Mouse (Mus musculus) forebrain, embryonic 14.5 days (tissue): Measurements from ENCODE around the gene Fbxw4. TPM values are rescaled to one million over a fixed set of nuclear protein-coding genes. Genes with fewer than 3 reads are reported as not detected.

ENCODE experiments used
- ATAC-seq: fragments of 200-750 bp; cut with Nextera tagmentation; 2 replicates; pipeline ENCODE4 v1.8.0; 2017; ENCODE audit warnings: mild to moderate bottlenecking, moderate library complexity
- DNase-seq: peaks from one replicate; pipeline ENCODE4 v3.0.0-alpha.2; 2015; ENCODE audit warnings: low spot score
- H3K27ac ChIP-seq: fragments of 300-500 bp; sonication (generic); 2 replicates; pipeline ENCODE4 v1.5.1; 2014; ENCODE audit warnings: low read depth, mild to moderate bottlenecking, control low read depth, low read length, moderate library complexity
- H3K27me3 ChIP-seq: fragments of 300-500 bp; sonication (generic); replicated peaks from 2 replicates; pipeline ENCODE4 v1.6.1; 2014; ENCODE audit warnings: low read length, control low read depth, mixed read lengths; ENCODE audit not compliant: control insufficient read depth, insufficient read depth
- H3K36me3 ChIP-seq: fragments of 300-500 bp; sonication (generic); 2 replicates; pipeline ENCODE4 v1.6.1; 2014; ENCODE audit warnings: low read length, control low read depth; ENCODE audit not compliant: control insufficient read depth, insufficient read depth
- H3K4me1 ChIP-seq: fragments of 300-500 bp; sonication (generic); 2 replicates; pipeline ENCODE4 v1.6.1; 2014; ENCODE audit warnings: antibody characterized with exemption, low read length, control low read depth; ENCODE audit not compliant: control insufficient read depth, insufficient read depth
- H3K4me2 ChIP-seq: fragments of 300-500 bp; sonication (generic); 2 replicates; pipeline ENCODE4 v1.6.1; 2014; ENCODE audit warnings: mild to moderate bottlenecking, control low read depth, low read length
- H3K4me3 ChIP-seq: fragments of 300-500 bp; sonication (generic); 2 replicates; pipeline ENCODE4 v1.5.1; 2014; ENCODE audit warnings: low read depth, low read length, control low read depth
- H3K9ac ChIP-seq: fragments of 300-500 bp; sonication (generic); 2 replicates; pipeline ENCODE4 v1.6.1; 2014; ENCODE audit warnings: mild to moderate bottlenecking, low read length, control low read depth, moderate library complexity
- H3K9me3 ChIP-seq: fragments of 300-500 bp; sonication (generic); replicated peaks from 2 replicates; pipeline ENCODE4 v1.6.1; 2016; ENCODE audit warnings: low read length, control low read depth, mixed read lengths; ENCODE audit not compliant: control insufficient read depth
- WGBS: fragments of 180-500 bp; shearing (Covaris S2); extraction: QIAGEN DNeasy Blood & Tissue Kit; methylation state at CpG from one replicate; pipeline ENCODE4 v1.1.7; 2014; 5-methylcytosine and 5-hydroxymethylcytosine counted together
- polyA plus RNA-seq: library from polyadenylated mRNA; unstranded; fragments of >200 nt; fragmentation: Nextera tagmentation; extraction: Ambion mirVana; gene quantifications from 2 replicates; pipeline ENCODE4 v1.2.1, GENCODE M21; 2014

Gene Fbxw4
- polyA plus RNA-seq, 1 experiment from 2014 or later, result 4.7 TPM

- Histone ChIP-seq H3K9ac (no peak overlapping the region), H3K4me2 (no peak overlapping the region), H3K36me3 (peaks cover 15% of the 10 kb centered on the region), H3K27ac (no peak overlapping the region), H3K4me1 (no peaks in the 10 kb centered on the region), H3K4me3 (no peak overlapping the region), H3K27me3 (no peaks in the 10 kb centered on the region), H3K9me3 (no peaks in the 10 kb centered on the region)
- ATAC-seq (no peak), DNase-seq (no peak)
- 24% methylated on average over 3 of the region's 3 CpGs for WGBS
Measured at GRCm38 (mm10) chr19:45627036-45627435, 33.1 kb downstream of the Fbxw4 start.

GRCm38 (mm10) chr19:45623710-45624109, 36.4 kb downstream of the Fbxw4 start:
- Histone ChIP-seq H3K4me3 (no peak overlapping the region), H3K27me3 (no peaks in the 10 kb centered on the region), H3K27ac (no peak overlapping the region), H3K9ac (no peak overlapping the region), H3K9me3 (no peaks in the 10 kb centered on the region), H3K4me2 (no peak overlapping the region), H3K4me1 (no peaks in the 10 kb centered on the region), H3K36me3 (peaks cover 6% of the 10 kb centered on the region; the same call in 1 of the 2 replicates)
- ATAC-seq (no peak), DNase-seq (no peak)
- 92% methylated on average over 4 of the region's 4 CpGs for whole genome bisulfite sequencing

- Histone ChIP-seq H3K9me3 (no peaks in the 10 kb centered on the region), H3K36me3 (peaks cover 6% of the 10 kb centered on the region; the same call in 1 of the 2 replicates), H3K4me2 (no peak overlapping the region), H3K4me1 (peaks cover 2% of the 10 kb centered on the region), H3K27me3 (no peaks in the 10 kb centered on the region), H3K9ac (no peak overlapping the region), H3K4me3 (no peak overlapping the region), H3K27ac (no peak overlapping the region)
- DNase-seq (no peak), ATAC-seq (no peak)
- WGBS, result 52% methylated on average over 5 of the region's 5 CpGs
Measured at GRCm38 (mm10) chr19:45622144-45622543, 38.0 kb downstream of the Fbxw4 start.

GRCm38 (mm10) chr19:45621061-45621460, 39.1 kb downstream of the Fbxw4 start:
- H3K9ac ChIP-seq, result no peak overlapping the region
- no peaks in the 10 kb centered on the region for H3K9me3 ChIP-seq
- no peak overlapping the region for H3K4me3 ChIP-seq
- peaks cover 6% of the 10 kb centered on the region; the same call in 1 of the 2 replicates for H3K36me3 ChIP-seq
- no peak overlapping the region for H3K27ac ChIP-seq
- DNase-seq, result no peak
- no peaks in the 10 kb centered on the region for H3K27me3 ChIP-seq
- no peak for ATAC-seq
- WGBS, result 67% methylated on average over 7 of the region's 7 CpGs
- peaks cover 13% of the 10 kb centered on the region for H3K4me1 ChIP-seq
- no peak overlapping the region for H3K4me2 ChIP-seq

DNA sequence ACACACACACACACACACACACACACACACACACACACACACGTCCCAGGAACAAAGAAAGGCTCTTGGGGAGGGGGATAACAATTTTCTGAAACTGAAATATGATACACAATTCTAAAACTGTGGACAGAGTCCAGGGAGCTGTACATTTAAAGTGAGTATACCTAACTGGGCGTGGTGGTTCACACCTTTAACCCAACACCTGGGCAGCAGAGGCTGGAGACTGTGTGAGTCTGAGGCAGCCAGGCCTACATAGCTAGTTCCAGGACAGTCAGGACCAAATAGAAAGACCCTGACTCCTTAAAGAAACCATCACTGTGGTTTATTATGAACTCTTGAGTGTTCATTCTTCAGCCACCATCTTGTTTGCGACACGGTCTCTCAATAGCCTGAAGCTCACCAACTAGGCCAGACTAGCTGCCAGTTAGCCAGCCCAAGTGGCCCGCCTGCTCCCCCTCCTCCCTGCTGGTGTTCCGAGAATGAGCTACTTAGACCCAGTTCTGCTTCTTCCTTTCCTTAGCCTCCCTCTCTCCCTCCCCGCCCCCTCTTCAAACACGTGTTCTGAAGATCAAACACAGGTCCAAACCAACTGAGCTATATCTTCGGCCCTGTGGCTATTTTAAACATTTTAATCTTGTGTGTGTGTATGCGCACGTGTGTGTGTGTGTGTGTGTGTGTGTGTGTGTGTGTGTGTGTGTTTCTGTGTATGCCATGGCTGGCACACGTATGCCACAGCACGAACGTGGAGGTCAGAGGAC, 40.2 kb downstream of the Fbxw4 start:
- Histone ChIP-seq H3K36me3 (peaks cover under 1% of the 10 kb centered on the region; the same call in 1 of the 2 replicates), H3K27me3 (no peaks in the 10 kb centered on the region), H3K4me1 (peaks cover 24% of the 10 kb centered on the region), H3K4me3 (no peak overlapping the region), H3K4me2 (no peak overlapping the region), H3K27ac (no peak overlapping the region), H3K9me3 (no peaks in the 10 kb centered on the region), H3K9ac (no peak overlapping the region)
- ATAC-seq (no peak), DNase-seq (no peak)
- 88% methylated on average over 14 of the region's 14 CpGs for WGBS

GRCm38 (mm10) chr19:45618184-45618583, 41.9 kb downstream of the Fbxw4 start:
- ATAC-seq (no peak), DNase-seq (no peak)
- H3K27me3 ChIP-seq, result peaks cover 3% of the 10 kb centered on the region; the same call in 1 of the 2 replicates
- H3K27ac ChIP-seq, result no peak overlapping the region
- no peak overlapping the region for H3K4me3 ChIP-seq
- no peaks in the 10 kb centered on the region for H3K9me3 ChIP-seq
- no peaks in the 10 kb centered on the region for H3K36me3 ChIP-seq
- H3K9ac ChIP-seq, result no peak overlapping the region
- WGBS, result 85% methylated on average over 6 of the region's 6 CpGs
- H3K4me2 ChIP-seq, result no peak overlapping the region
- peaks cover 30% of the 10 kb centered on the region for H3K4me1 ChIP-seq

- no peaks in the 10 kb centered on the region for H3K36me3 ChIP-seq
Measured at GRCm38 (mm10) chr19:45616735-45617134, 43.4 kb downstream of the Fbxw4 start.

DNA sequence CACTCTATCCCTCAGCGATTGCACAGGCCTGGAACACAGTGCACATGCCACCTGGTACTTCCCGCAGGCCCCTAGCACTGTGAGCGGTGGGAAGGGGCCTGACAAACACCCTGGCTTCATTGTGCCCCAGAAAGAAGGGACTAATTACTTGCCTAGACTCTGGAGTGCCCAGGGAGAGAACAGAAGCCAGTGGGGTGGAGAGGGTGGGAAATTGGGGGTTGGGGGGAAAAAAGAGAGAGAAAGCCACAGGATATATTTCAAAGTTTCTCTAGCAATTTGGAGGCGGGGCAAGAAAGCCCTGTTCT, 43.9 kb downstream of the Fbxw4 start:
- Histone ChIP-seq H3K27ac (no peak overlapping the region), H3K4me3 (no peak overlapping the region), H3K27me3 (peaks cover 3% of the 10 kb centered on the region; the same call in 1 of the 2 replicates), H3K9ac (no peak overlapping the region), H3K4me1 (peaks cover 30% of the 10 kb centered on the region), H3K9me3 (no peaks in the 10 kb centered on the region), H3K4me2 (no peak overlapping the region), H3K36me3 (no peaks in the 10 kb centered on the region)
- WGBS, result 15% methylated on average over 4 of the region's 4 CpGs
- DNase-seq (no peak), ATAC-seq (0 out of 2 replicates have a peak, but pooled peaks have one; percentile 40)

More at GRCm38 (mm10) chr19:45616735-45617134, 43.4 kb downstream of the Fbxw4 start:
- H3K27ac ChIP-seq, result no peak overlapping the region
- H3K27me3 ChIP-seq, result peaks cover 3% of the 10 kb centered on the region; the same call in 1 of the 2 replicates
- H3K9ac ChIP-seq, result no peak overlapping the region
- no peaks in the 10 kb centered on the region for H3K9me3 ChIP-seq
- DNase-seq, result no peak
- 10% methylated on average over 7 of the region's 7 CpGs for whole genome bisulfite sequencing
- ATAC-seq, result no peak
- H3K4me3 ChIP-seq, result no peak overlapping the region
- peaks cover 30% of the 10 kb centered on the region for H3K4me1 ChIP-seq
- H3K4me2 ChIP-seq, result no peak overlapping the region
